12 mouse cellular contexts compared by ENCODE assay signal in genomic region chr2:174517141-174518079, GRCm38 (mm10). TPM values are rescaled to one million over a fixed set of nuclear protein-coding genes. Genes with fewer than 3 reads are reported as not detected.
A peak's percentile ranks its signal among the peaks of the same experiment; 100 is the strongest.
DNase-seq lines count a peak whose midpoint lies in the region; ATAC-seq and TF ChIP-seq lines count a peak whose summit lies in the region.
"Had no signal": no experiment of that assay in that cellular context is flagged by ENCODE, and none has a peak within 500 bp of the region (broad histone marks: within the 10 kb centered on the region; RNA-seq: fewer than 3 reads in every experiment).

No protein-coding gene starts in this region.

- H3K27me3 ChIP-seq in intestine, postnatal 0 days (replicated peaks; ENCODE audit: control insufficient read depth, insufficient read depth, low read length), result no peaks in the 10 kb centered on the region
- H3K27me3 ChIP-seq: midbrain, embryonic 12.5 days had no signal

- H3K9me3 ChIP-seq in intestine, postnatal 0 days (ENCODE audit: control insufficient read depth), result no peaks in the 10 kb centered on the region
- H3K9me3 ChIP-seq: midbrain, embryonic 12.5 days had no signal

- WGBS in intestine, postnatal 0 days, result 63% methylated on average over 8 of the region's 8 CpGs

- no peak overlapping the region for H3K4me2 ChIP-seq in intestine, postnatal 0 days (replicated peaks; ENCODE audit: low read depth)
- H3K4me2 ChIP-seq: midbrain, embryonic 12.5 days had no signal

- H3K36me3 ChIP-seq in intestine, postnatal 0 days (ENCODE audit: control insufficient read depth, insufficient read depth), result no peaks in the 10 kb centered on the region
- H3K36me3 ChIP-seq: midbrain, embryonic 12.5 days had no signal

- no peak overlapping the region for H3K4me3 ChIP-seq in intestine, postnatal 0 days (ENCODE audit: low read depth, low read length)
- H3K4me3 ChIP-seq: gastrocnemius, adult 2 months; midbrain, embryonic 12.5 days had no signal

- no peak overlapping the region for H3K27ac ChIP-seq in intestine, postnatal 0 days (ENCODE audit: low read depth, low read length)
- H3K27ac ChIP-seq: gastrocnemius, adult 2 months; midbrain, embryonic 12.5 days had no signal

- 0 out of 2 replicates have a peak, but pooled peaks cover 4% of the 10 kb centered on the region for H3K4me1 ChIP-seq in intestine, postnatal 0 days (replicated peaks; ENCODE audit: control insufficient read depth, insufficient read depth, low read length)
- H3K4me1 ChIP-seq: midbrain, embryonic 12.5 days had no signal

- DNase-seq in B cell, adult 2 months, result peak; percentile 30
- DNase-seq in lung, postnatal 10 days, result peak; percentile 14
- no peak for DNase-seq in cerebellum, adult 8-10 months
- no peak for DNase-seq in adrenal gland, adult 18-20 months (ENCODE audit: low spot score in 2 of 2)
- DNase-seq in adrenal gland, postnatal 14 days, result no peak
- DNase-seq: adrenal gland, adult 8-10 months; cerebellum, postnatal 10 days; gastrocnemius, adult 2 months; thymus, postnatal 14 days had no signal

- no peak overlapping the region for H3K9ac ChIP-seq in intestine, postnatal 0 days (ENCODE audit: low read depth, low read length)
- H3K9ac ChIP-seq: midbrain, embryonic 12.5 days had no signal

- peak; percentile 12; the same call in 1 of the 2 replicates for TF ChIP-seq CTCF in intestine, postnatal 0 days (IDR thresholded peaks at IDR 0.05; ENCODE audit: low read depth)

- peak; percentile 77 for ATAC-seq in CD4-positive, CD25-positive, alpha-beta regulatory T cell, adult 4 months
- no peak for ATAC-seq in intestine, postnatal 0 days

RNA-seq across cellular contexts. Expression of gene Prelid3b, which starts 44.5 kb away (rescaled TPM):
- polyA plus RNA-seq in CD4-positive, CD25-positive, alpha-beta regulatory T cell, adult 4 months (2017; shearing (Covaris generic)), result 10 to 100 TPM; 69.8 to 85.8 TPM
- 108 and 109 TPM in 2 replicates for polyA plus RNA-seq in intestine, postnatal 0 days (2015; fragmentation: Nextera tagmentation; extraction: Ambion mirVana)
- 100 to 1,000 TPM; 118 to 119 TPM for total RNA-seq in adrenal gland, adult 18-20 months (2021)
- total RNA-seq in adrenal gland, postnatal 14 days (2021), result 177 and 185 TPM in 2 replicates

RNA-seq across cellular contexts. Expression of gene Atp5e, which starts 53.5 kb away (rescaled TPM):
- polyA plus RNA-seq in CD4-positive, CD25-positive, alpha-beta regulatory T cell, adult 4 months (2017; shearing (Covaris generic)), result 100 to 1,000 TPM; 552 to 670 TPM
- polyA plus RNA-seq in intestine, postnatal 0 days (2015; fragmentation: Nextera tagmentation; extraction: Ambion mirVana), result 1,035 and 1,046 TPM in 2 replicates
- 100 to 1,000 TPM; 546 to 718 TPM for total RNA-seq in adrenal gland, adult 18-20 months (2021)
- 463 and 499 TPM in 2 replicates for total RNA-seq in adrenal gland, postnatal 14 days (2021)

Comparison
In these comparisons a context has a peak if more than half of its experiments do, and no peak if none do; other contexts are left out.
1. DNase-seq: peak in B cell, adult 2 months (2 of 2) and lung, postnatal 10 days (single experiment); none in cerebellum, adult 8-10 months (single experiment), adrenal gland, adult 18-20 months (0 of 2) and adrenal gland, postnatal 14 days (single experiment).